In the genomic region with DNA sequence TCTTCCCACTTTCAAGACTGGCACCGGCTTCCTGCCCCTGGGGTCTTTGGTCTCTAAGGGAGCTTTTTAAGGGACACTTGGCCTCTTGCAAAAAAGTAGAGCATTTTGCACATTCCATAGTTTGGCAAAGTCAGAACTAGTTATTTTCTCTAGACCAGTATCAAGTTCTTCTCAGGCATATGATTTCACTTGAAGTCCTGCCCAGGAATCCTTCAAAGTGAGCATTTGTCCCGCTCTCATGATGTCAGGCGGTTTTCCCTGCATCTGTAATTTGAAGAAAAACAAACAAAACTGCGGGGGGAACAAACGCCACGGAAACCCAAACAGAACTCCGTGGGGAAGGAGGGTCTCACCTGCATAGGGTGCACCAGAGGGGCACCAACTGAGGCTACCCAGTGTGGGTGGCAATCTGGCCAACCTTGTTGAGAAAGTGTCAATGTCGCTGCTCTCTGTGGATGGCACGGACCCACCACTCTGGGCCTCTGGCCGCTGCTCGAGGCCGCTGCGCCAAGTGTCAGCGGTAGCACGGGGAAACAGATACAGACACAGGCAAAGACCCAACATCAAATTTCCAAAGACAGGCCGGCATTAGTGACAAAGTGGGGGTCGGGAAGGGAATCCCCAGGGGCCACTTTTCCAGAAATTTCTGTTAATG, we compare ENCODE assay signal across 15 mouse cellular contexts. TPM values are rescaled to one million over a fixed set of nuclear protein-coding genes. Genes with fewer than 3 reads are reported as not detected.
DNase-seq lines count a peak whose midpoint lies in the region; ATAC-seq and TF ChIP-seq lines count a peak whose summit lies in the region.
"Had no signal": no experiment of that assay in that cellular context is flagged by ENCODE, and none has a peak within 500 bp of the region (broad histone marks: within the 10 kb centered on the region; RNA-seq: fewer than 3 reads in every experiment).

No protein-coding gene starts in this region.

- H3K27ac ChIP-seq in heart, embryonic 10.5 days, result 0 out of 2 replicates have a peak overlapping the region, but pooled peaks have one; percentile 24
- H3K27ac ChIP-seq in midbrain, embryonic 10.5 days (replicated peaks), result no peak overlapping the region
- H3K27ac ChIP-seq in midbrain, postnatal 0 days (ENCODE audit: low read depth, low read length), result no peak overlapping the region
- peak overlapping the region; percentile 89 for H3K27ac ChIP-seq in embryonic facial prominence, embryonic 15.5 days (replicated peaks)
- H3K27ac ChIP-seq: stomach, postnatal 0 days had no signal

- ATAC-seq in midbrain, postnatal 0 days (ENCODE audit: low FRiP score), result no peak
- ATAC-seq in embryonic facial prominence, embryonic 15.5 days (ENCODE audit: insufficient number of reproducible peaks, low FRiP score, low TSS enrichment, low read depth), result no peak
- ATAC-seq: Patski had no signal

- H3K9me3 ChIP-seq in heart, embryonic 10.5 days, result no peaks in the 10 kb centered on the region
- no peaks in the 10 kb centered on the region for H3K9me3 ChIP-seq in midbrain, embryonic 10.5 days (replicated peaks)
- H3K9me3 ChIP-seq in midbrain, postnatal 0 days (ENCODE audit: low read length), result no peaks in the 10 kb centered on the region
- H3K9me3 ChIP-seq in embryonic facial prominence, embryonic 15.5 days (replicated peaks), result no peaks in the 10 kb centered on the region

- peak overlapping the region; percentile 41 for H3K4me3 ChIP-seq in heart, embryonic 10.5 days
- peak overlapping the region; percentile 31 for H3K4me3 ChIP-seq in midbrain, embryonic 10.5 days
- H3K4me3 ChIP-seq in midbrain, postnatal 0 days (ENCODE audit: low read depth, low read length), result no peak overlapping the region
- H3K4me3 ChIP-seq in embryonic facial prominence, embryonic 15.5 days (replicated peaks), result peak overlapping the region; percentile 35
- H3K4me3 ChIP-seq: myocyte had no signal

- DNase-seq in heart, embryonic 10.5 days (ENCODE audit: low spot score), result no peak
- no peak for DNase-seq in heart, adult 9 months (ENCODE audit: low spot score in 2 of 2)
- peak; percentile 57 for DNase-seq in midbrain, embryonic 10.5 days (ENCODE audit: low spot score)
- no peak for DNase-seq in midbrain, postnatal 0 days (ENCODE audit: low spot score)
- peak; percentile 62 for DNase-seq in neural tube, embryonic 10.5 days (ENCODE audit: extremely low spot score, low spot score)
- no peak for DNase-seq in layer of hippocampus, adult 11-12 months (ENCODE audit: low spot score)
- DNase-seq in adipocyte (ENCODE audit: low spot score), result no peak
- DNase-seq: adrenal gland, postnatal 14 days; cerebellum, adult 9-11 months; lung, postnatal 10 days had no signal

- TF ChIP-seq CTCF in midbrain, postnatal 0 days (IDR thresholded peaks at IDR 0.05), result no peak

- H3K9ac ChIP-seq in midbrain, postnatal 0 days (replicated peaks; ENCODE audit: low read length, poor library complexity, severe bottlenecking), result no peak overlapping the region
- H3K9ac ChIP-seq in embryonic facial prominence, embryonic 15.5 days, result peak overlapping the region; percentile 39

- peaks cover 91% of the 10 kb centered on the region for H3K27me3 ChIP-seq in heart, embryonic 10.5 days (ENCODE audit: insufficient read depth, poor library complexity, severe bottlenecking)
- H3K27me3 ChIP-seq in midbrain, embryonic 10.5 days (ENCODE audit: low read depth, poor library complexity, severe bottlenecking), result peaks cover 100% of the 10 kb centered on the region
- H3K27me3 ChIP-seq in midbrain, postnatal 0 days (ENCODE audit: insufficient read depth, low read length), result peaks cover 67% of the 10 kb centered on the region
- peaks cover 29% of the 10 kb centered on the region for H3K27me3 ChIP-seq in embryonic facial prominence, embryonic 15.5 days

- WGBS in heart, embryonic 10.5 days, result 14% methylated on average over 17 of the region's 17 CpGs
- 2% methylated on average over 17 of the region's 17 CpGs for WGBS in midbrain, embryonic 10.5 days
- WGBS in midbrain, postnatal 0 days, result 6% methylated on average over 17 of the region's 17 CpGs
- WGBS in embryonic facial prominence, embryonic 15.5 days, result 4% methylated on average over 17 of the region's 17 CpGs

- H3K4me2 ChIP-seq in midbrain, postnatal 0 days (ENCODE audit: low read depth, low read length, poor library complexity, severe bottlenecking), result no peak overlapping the region
- H3K4me2 ChIP-seq in embryonic facial prominence, embryonic 15.5 days (replicated peaks), result peak overlapping the region; percentile 46

- H3K4me1 ChIP-seq in heart, embryonic 10.5 days, result peaks cover 27% of the 10 kb centered on the region
- H3K4me1 ChIP-seq in midbrain, embryonic 10.5 days, result peaks cover 43% of the 10 kb centered on the region
- no peaks in the 10 kb centered on the region for H3K4me1 ChIP-seq in midbrain, postnatal 0 days (ENCODE audit: insufficient read depth, low read length)
- peaks cover 18% of the 10 kb centered on the region for H3K4me1 ChIP-seq in embryonic facial prominence, embryonic 15.5 days

- no peaks in the 10 kb centered on the region for H3K36me3 ChIP-seq in heart, embryonic 10.5 days
- no peaks in the 10 kb centered on the region for H3K36me3 ChIP-seq in midbrain, embryonic 10.5 days
- no peaks in the 10 kb centered on the region for H3K36me3 ChIP-seq in midbrain, postnatal 0 days (ENCODE audit: insufficient read depth, low read length)
- H3K36me3 ChIP-seq in embryonic facial prominence, embryonic 15.5 days, result no peaks in the 10 kb centered on the region

RNA-seq across cellular contexts. Expression of gene Twist1, which starts 4.8 kb away (rescaled TPM):
- 7.5 and 17.4 TPM in 2 replicates for polyA plus RNA-seq in heart, embryonic 10.5 days (2016; fragmentation: Nextera tagmentation; extraction: Ambion mirVana)
- 7.6 and 8.5 TPM in 2 replicates for polyA plus RNA-seq in midbrain, embryonic 10.5 days (2016; fragmentation: Nextera tagmentation; extraction: Ambion mirVana)
- 2.7 and 3.5 TPM in 2 replicates for total RNA-seq in midbrain, postnatal 0 days (2014; rRNA removed)
- polyA plus RNA-seq in midbrain, postnatal 0 days (2015; fragmentation: Nextera tagmentation; extraction: Ambion mirVana), result 1.00 and 1.2 TPM in 2 replicates
- 39.9 and 40.8 TPM in 2 replicates for polyA plus RNA-seq in embryonic facial prominence, embryonic 15.5 days (2015; fragmentation: Nextera tagmentation; extraction: Ambion mirVana)

RNA-seq across cellular contexts. Expression of gene Ferd3l, which starts 34.0 kb away (rescaled TPM):
- not detected in 2 replicates for polyA plus RNA-seq in heart, embryonic 10.5 days (2016; fragmentation: Nextera tagmentation; extraction: Ambion mirVana)
- polyA plus RNA-seq in midbrain, embryonic 10.5 days (2016; fragmentation: Nextera tagmentation; extraction: Ambion mirVana), result 4.3 and 5.5 TPM in 2 replicates
- total RNA-seq in midbrain, postnatal 0 days (2014; rRNA removed), result 0.71 and 1.5 TPM in 2 replicates
- polyA plus RNA-seq in midbrain, postnatal 0 days (2015; fragmentation: Nextera tagmentation; extraction: Ambion mirVana), result 0.26 and 0.53 TPM in 2 replicates
- polyA plus RNA-seq in embryonic facial prominence, embryonic 15.5 days (2015; fragmentation: Nextera tagmentation; extraction: Ambion mirVana), result not detected in 2 replicates
- total RNA-seq: adrenal gland, postnatal 14 days; left cerebral cortex, postnatal 36 days had no signal
- polyA plus RNA-seq: myocyte; Patski; stomach, postnatal 0 days had no signal

Comparison
In these comparisons a context has a peak if more than half of its experiments do, and no peak if none do; other contexts are left out.
1. DNase-seq: peak in midbrain, embryonic 10.5 days (single experiment) and neural tube, embryonic 10.5 days (single experiment); none in heart, embryonic 10.5 days (single experiment), heart, adult 9 months (0 of 2), midbrain, postnatal 0 days (single experiment), layer of hippocampus, adult 11-12 months (single experiment) and adipocyte (single experiment).
2. H3K27ac ChIP-seq: peak in heart, embryonic 10.5 days (single experiment) and embryonic facial prominence, embryonic 15.5 days (single experiment); none in midbrain, embryonic 10.5 days (single experiment) and midbrain, postnatal 0 days (single experiment).